Mouse (Mus musculus) spleen, adult 12 weeks (tissue): ENCODE measurements around the gene Vinac1.
"Not testable (repeated sequence)": the region's sequence is repeated elsewhere in the genome, so short reads cannot be mapped to it uniquely, and the experiment has no call there.

Experiments used
- DNase-seq: peaks from one replicate; pipeline ENCODE4 v3.0.0; 2022; ENCODE audit warnings: low spot score

Gene Vinac1

GRCm38 (mm10) chr2:129038937-129039631 is 8.9 kb downstream of the Vinac1 start:
- no peak for DNase-seq

GRCm38 (mm10) chr2:129038426-129038936 is 9.5 kb downstream of the Vinac1 start:
- no peak for DNase-seq

- no peak for DNase-seq
Measured at GRCm38 (mm10) chr2:129035381-129035780, 12.6 kb downstream of the Vinac1 start.

- DNase-seq: no peak
Measured at GRCm38 (mm10) chr2:129024820-129025219, 23.2 kb downstream of the Vinac1 start.

- no peak for DNase-seq
Measured at GRCm38 (mm10) chr2:129020106-129020505, 27.9 kb downstream of the Vinac1 start.

GRCm38 (mm10) chr2:129008867-129009266 is 39.1 kb downstream of the Vinac1 start:
- not testable (repeated sequence) for DNase-seq

GRCm38 (mm10) chr2:129006194-129006749 is 41.7 kb downstream of the Vinac1 start:
- no peak for DNase-seq

- DNase-seq: no peak
Measured at GRCm38 (mm10) chr2:129004872-129005271, 43.1 kb downstream of the Vinac1 start.

GRCm38 (mm10) chr2:128984746-128985145 is 63.2 kb downstream of the Vinac1 start:
- no peak for DNase-seq

- DNase-seq: no peak
Measured at GRCm38 (mm10) chr2:128975572-128975971, 72.4 kb downstream of the Vinac1 start.
